Mouse (Mus musculus) C2C12 (cell line): Measurements from ENCODE around the gene Olfr228. TPM values are rescaled to one million over a fixed set of nuclear protein-coding genes. Genes with fewer than 3 reads are reported as not detected.
"Not testable (repeated sequence)": the region's sequence is repeated elsewhere in the genome, so short reads cannot be mapped to it uniquely, and the experiment has no call there.

Source experiments
- H3K27me3 ChIP-seq: one replicate; pipeline ENCODE4 v1.6.1; 2011; ENCODE audit not compliant: control insufficient read depth, insufficient read depth, insufficient read length
- H3K36me3 ChIP-seq: one replicate; pipeline ENCODE4 v1.6.1; 2011; ENCODE audit not compliant: control insufficient read depth, insufficient read depth
- H3K4me3 ChIP-seq: one replicate; pipeline ENCODE4 v1.5.1; 2011; ENCODE audit warnings: mild to moderate bottlenecking, control low read depth; ENCODE audit not compliant: poor library complexity, insufficient read depth, severe bottlenecking
- H3K79me2 ChIP-seq: one replicate; pipeline ENCODE4 v1.6.1; 2011; ENCODE audit not compliant: control insufficient read depth, insufficient read depth
- H3K79me3 ChIP-seq: one replicate; pipeline ENCODE4 v1.6.1; 2011; ENCODE audit warnings: low read depth, control low read depth
- H3ac ChIP-seq: one replicate; pipeline ENCODE3; 2011; ENCODE audit warnings: low read depth; ENCODE audit not compliant: control insufficient read depth, insufficient read length
- CEBPB ChIP-seq: IDR thresholded peaks from one replicate; pipeline ENCODE4 v1.6.1; 2011; ENCODE audit warnings: low read depth, mild to moderate bottlenecking, control low read depth, moderate library complexity
- CTCF ChIP-seq: IDR thresholded peaks from one replicate; pipeline ENCODE4 v1.5.1; 2011; ENCODE audit not compliant: control insufficient read depth, insufficient read depth, insufficient read length
- FOSL1 ChIP-seq: IDR thresholded peaks from one replicate; pipeline ENCODE4 v1.8.0; 2011; ENCODE audit warnings: mild to moderate bottlenecking, low read length; ENCODE audit not compliant: poor library complexity, insufficient read depth, severe bottlenecking
- MAX ChIP-seq: IDR thresholded peaks from one replicate; pipeline ENCODE4 v1.6.1; 2011; ENCODE audit warnings: mild to moderate bottlenecking, control low read depth
- MYOD1 ChIP-seq: IDR thresholded peaks from one replicate; pipeline ENCODE4 v1.6.1; 2011; ENCODE audit warnings: low read depth; ENCODE audit not compliant: control insufficient read depth, insufficient read length
- MYOG ChIP-seq: IDR thresholded peaks from one replicate; pipeline ENCODE4 v1.6.1; 2011; ENCODE audit not compliant: control insufficient read depth, insufficient read length; ENCODE audit errors: extremely low read depth
- USF1 ChIP-seq: IDR thresholded peaks from one replicate; pipeline ENCODE4 v1.6.1; 2011; ENCODE audit warnings: low read depth, mild to moderate bottlenecking, control low read depth, moderate library complexity
- long read RNA-seq, 2 experiments: library from polyadenylated mRNA; unstranded; transcript quantifications; one replicate each; pipeline ENCODE4 v2.0.0; 2019 to 2020
- polyA plus RNA-seq: library from polyadenylated mRNA; unstranded; fragments of >200 nt; fragmentation: generic; extraction: Trizol; gene quantifications from one replicate; pipeline ENCODE4 v1.2.1, GENCODE M21; 2012; ENCODE audit warnings: missing spikeins

The Olfr228 gene
- polyA plus RNA-seq = not detected
- long read RNA-seq, experiment 1 = 0 reads
- long read RNA-seq, experiment 2 = 0 reads

GRCm38 (mm10) chr2:86487286-86487685 is at the start of gene Olfr228:
Gene Olfr228 (minus strand): TSS chr2:86487386.
- no peaks in the 10 kb centered on the region for H3K79me2 ChIP-seq
- no peaks in the 10 kb centered on the region for H3K36me3 ChIP-seq
- H3ac ChIP-seq = no peak within 1 kb of the TSS
- no peak within 1 kb of the TSS for H3K4me3 ChIP-seq
- no peaks in the 10 kb centered on the region for H3K27me3 ChIP-seq
- no peaks in the 10 kb centered on the region for H3K79me3 ChIP-seq
- no peak for TF ChIP-seq MAX
- no peak for TF ChIP-seq USF1

GRCm38 (mm10) chr2:86530991-86531390 is 43.8 kb upstream of the Olfr228 start:
- H3ac ChIP-seq = no peak overlapping the region
- H3K36me3 ChIP-seq = no peaks in the 10 kb centered on the region
- no peaks in the 10 kb centered on the region for H3K27me3 ChIP-seq
- TF ChIP-seq USF1 = no peak
- TF ChIP-seq CTCF = no peak
- TF ChIP-seq MYOG = no peak
- no peak for TF ChIP-seq MYOD1
- no peak for TF ChIP-seq CEBPB
- no peak for TF ChIP-seq FOSL1
- TF ChIP-seq MAX = no peak
- H3K79me2 ChIP-seq = no peaks in the 10 kb centered on the region
- no peak overlapping the region for H3K4me3 ChIP-seq
- no peaks in the 10 kb centered on the region for H3K79me3 ChIP-seq

- Histone ChIP-seq H3K79me3 (no peaks in the 10 kb centered on the region), H3K36me3 (no peaks in the 10 kb centered on the region), H3ac (no peak within 1 kb of the TSS), H3K79me2 (no peaks in the 10 kb centered on the region), H3K4me3 (no peak within 1 kb of the TSS), H3K27me3 (no peaks in the 10 kb centered on the region)
- TF ChIP-seq MAX (no peak), CTCF (no peak), CEBPB (no peak), MYOD1 (no peak), USF1 (no peak), FOSL1 (no peak), MYOG (no peak)
Measured at GRCm38 (mm10) chr2:86508161-86508560, 21.0 kb upstream of the Olfr228 start, which contains the start of gene Olfr1076. Gene Olfr1076 (plus strand): TSS chr2:86508461.

GRCm38 (mm10) chr2:86464442-86465109 is 22.6 kb downstream of the Olfr228 start:
- TF ChIP-seq MAX = no peak
- TF ChIP-seq FOSL1 = no peak
- no peak for TF ChIP-seq MYOG
- TF ChIP-seq MYOD1 = no peak
- TF ChIP-seq USF1 = no peak
- no peak for TF ChIP-seq CTCF
- no peak for TF ChIP-seq CEBPB
- no peaks in the 10 kb centered on the region for H3K27me3 ChIP-seq
- H3K79me3 ChIP-seq = no peaks in the 10 kb centered on the region
- no peaks in the 10 kb centered on the region for H3K36me3 ChIP-seq
- no peaks in the 10 kb centered on the region for H3K79me2 ChIP-seq
- no peak overlapping the region for H3K4me3 ChIP-seq
- no peak overlapping the region for H3ac ChIP-seq

GRCm38 (mm10) chr2:86460434-86460833 is 26.8 kb downstream of the Olfr228 start:
- Histone ChIP-seq H3K36me3 (no peaks in the 10 kb centered on the region), H3K4me3 (no peak overlapping the region), H3K27me3 (no peaks in the 10 kb centered on the region), H3K79me2 (no peaks in the 10 kb centered on the region), H3K79me3 (no peaks in the 10 kb centered on the region), H3ac (no peak overlapping the region)
- TF ChIP-seq CTCF (no peak), FOSL1 (no peak)

- no peaks in the 10 kb centered on the region for H3K79me3 ChIP-seq
- TF ChIP-seq MYOG (no peak), CTCF (no peak), MAX (no peak), MYOD1 (no peak), FOSL1 (no peak), USF1 (no peak), CEBPB (no peak)
- H3K4me3 ChIP-seq = no peak within 1 kb of the TSS
- H3K79me2 ChIP-seq = no peaks in the 10 kb centered on the region
- no peaks in the 10 kb centered on the region for H3K36me3 ChIP-seq
- H3K27me3 ChIP-seq = no peaks in the 10 kb centered on the region
- H3ac ChIP-seq = no peak within 1 kb of the TSS
Measured at GRCm38 (mm10) chr2:86456169-86456568, 31.0 kb downstream of the Olfr228 start, which contains the start of gene Olfr1066. Gene Olfr1066 (minus strand): TSS chr2:86456269.

GRCm38 (mm10) chr2:86450491-86450890 is 36.7 kb downstream of the Olfr228 start, which contains the start of gene Olfr1065:
Gene Olfr1065 (minus strand): TSS chr2:86450591.
- not testable (repeated sequence) for H3ac ChIP-seq, H3K79me2 ChIP-seq, H3K36me3 ChIP-seq, H3K27me3 ChIP-seq, H3K79me3 ChIP-seq, H3K4me3 ChIP-seq

GRCm38 (mm10) chr2:86442101-86442500 is 45.1 kb downstream of the Olfr228 start:
- not testable (repeated sequence) for H3K36me3 ChIP-seq, H3ac ChIP-seq, H3K79me3 ChIP-seq, H3K27me3 ChIP-seq, H3K79me2 ChIP-seq, H3K4me3 ChIP-seq
